Mouse (Mus musculus): Measurements from ENCODE around the gene Gm9944. TPM values are rescaled to one million over a fixed set of nuclear protein-coding genes. Genes with fewer than 3 reads are reported as not detected.

The Gm9944 gene
- polyA plus RNA-seq, 1 experiment from 2014 or later, result not detected

GRCm38 (mm10) chr4:144420644-144421043, 32.5 kb downstream of the Gm9944 start:
- Histone ChIP-seq H3K9me3 (no peaks in the 10 kb centered on the region), H3K27me3 (no peaks in the 10 kb centered on the region), H3K9ac (no peak overlapping the region), H3K4me1 (no peaks in the 10 kb centered on the region), H3K27ac (no peak overlapping the region), H3K4me3 (no peak overlapping the region), H3K36me3 (no peaks in the 10 kb centered on the region), H3K4me2 (replicated peaks) (no peak overlapping the region)
- no peak for ATAC-seq (ENCODE audit: low FRiP score, low read depth)

GRCm38 (mm10) chr4:144408290-144408689, 44.8 kb downstream of the Gm9944 start, which contains the start of gene Pramef12:
Gene Pramef12 (minus strand): TSS chr4:144408464.
- ATAC-seq (ENCODE audit: low FRiP score, low read depth), result no peak
- Histone ChIP-seq H3K27me3 (no peaks in the 10 kb centered on the region), H3K9ac (no peak within 1 kb of the TSS), H3K4me1 (no peaks in the 10 kb centered on the region), H3K9me3 (no peaks in the 10 kb centered on the region), H3K4me3 (no peak within 1 kb of the TSS), H3K4me2 (replicated peaks) (no peak within 1 kb of the TSS), H3K36me3 (no peaks in the 10 kb centered on the region), H3K27ac (no peak within 1 kb of the TSS)
- 64% methylated on average over 9 of the region's 9 CpGs for WGBS

- Histone ChIP-seq H3K27me3 (no peaks in the 10 kb centered on the region), H3K36me3 (no peaks in the 10 kb centered on the region), H3K9ac (no peak overlapping the region), H3K27ac (no peak overlapping the region), H3K4me2 (replicated peaks) (no peak overlapping the region), H3K4me3 (no peak overlapping the region), H3K4me1 (no peaks in the 10 kb centered on the region), H3K9me3 (no peaks in the 10 kb centered on the region)
- 64% methylated on average over 3 of the region's 3 CpGs for WGBS
- no peak for ATAC-seq (ENCODE audit: low FRiP score, low read depth)
These were observed 46.9 kb downstream of the Gm9944 start for GRCm38 (mm10) chr4:144406261-144406660.

- Histone ChIP-seq H3K27ac (peak overlapping the region; percentile 82), H3K4me1 (no peaks in the 10 kb centered on the region), H3K9ac (peak overlapping the region; percentile 50), H3K9me3 (no peaks in the 10 kb centered on the region), H3K36me3 (no peaks in the 10 kb centered on the region), H3K4me3 (peak overlapping the region; percentile 38), H3K4me2 (replicated peaks) (peak overlapping the region; percentile 60), H3K27me3 (no peaks in the 10 kb centered on the region)
- 5% methylated on average over 17 of the region's 17 CpGs for WGBS
- peak; percentile 94 for ATAC-seq (ENCODE audit: low FRiP score, low read depth)
These were observed 48.5 kb downstream of the Gm9944 start for GRCm38 (mm10) chr4:144404456-144405086.

Other genes with a start within 250 kb of the Gm9944 start
- gene C87977, start 240.0 kb downstream of the Gm9944 start, polyA plus RNA-seq (2015; fragmentation: Nextera tagmentation; extraction: Ambion mirVana), result not detected in 2 replicates
- not detected in 2 replicates for gene Pramel5, start 172.8 kb downstream of the Gm9944 start, polyA plus RNA-seq (2015; fragmentation: Nextera tagmentation; extraction: Ambion mirVana)
- gene Gm13128, start 123.1 kb downstream of the Gm9944 start, polyA plus RNA-seq (2015; fragmentation: Nextera tagmentation; extraction: Ambion mirVana), result not detected in 2 replicates
- gene Gm13119, start 95.4 kb downstream of the Gm9944 start, polyA plus RNA-seq (2015; fragmentation: Nextera tagmentation; extraction: Ambion mirVana), result not detected in 2 replicates
- not detected in 2 replicates for gene Pramef20, start 75.4 kb downstream of the Gm9944 start, polyA plus RNA-seq (2015; fragmentation: Nextera tagmentation; extraction: Ambion mirVana)
- gene Pramef12, start 44.9 kb downstream of the Gm9944 start, polyA plus RNA-seq (2015; fragmentation: Nextera tagmentation; extraction: Ambion mirVana), result 0.17 and 0.41 TPM in 2 replicates
- gene 1700012P22Rik, start 14.5 kb downstream of the Gm9944 start, polyA plus RNA-seq (2015; fragmentation: Nextera tagmentation; extraction: Ambion mirVana), result not detected in 2 replicates
- gene Aadacl3, start 10.4 kb upstream of the Gm9944 start, polyA plus RNA-seq (2015; fragmentation: Nextera tagmentation; extraction: Ambion mirVana), result not detected in 2 replicates
- gene 9430007A20Rik, start 66.5 kb upstream of the Gm9944 start, polyA plus RNA-seq (2015; fragmentation: Nextera tagmentation; extraction: Ambion mirVana), result not detected in 2 replicates
- gene Gm13124, start 111.8 kb upstream of the Gm9944 start, polyA plus RNA-seq (2015; fragmentation: Nextera tagmentation; extraction: Ambion mirVana), result not detected in 2 replicates
- not detected in 2 replicates for gene Aadacl4, start 160.4 kb upstream of the Gm9944 start, polyA plus RNA-seq (2015; fragmentation: Nextera tagmentation; extraction: Ambion mirVana)
- gene Gm436, start 233.1 kb upstream of the Gm9944 start, polyA plus RNA-seq (2015; fragmentation: Nextera tagmentation; extraction: Ambion mirVana), result not detected in 2 replicates

All from limb, embryonic 13.5 days (tissue).